In the genomic region with DNA sequence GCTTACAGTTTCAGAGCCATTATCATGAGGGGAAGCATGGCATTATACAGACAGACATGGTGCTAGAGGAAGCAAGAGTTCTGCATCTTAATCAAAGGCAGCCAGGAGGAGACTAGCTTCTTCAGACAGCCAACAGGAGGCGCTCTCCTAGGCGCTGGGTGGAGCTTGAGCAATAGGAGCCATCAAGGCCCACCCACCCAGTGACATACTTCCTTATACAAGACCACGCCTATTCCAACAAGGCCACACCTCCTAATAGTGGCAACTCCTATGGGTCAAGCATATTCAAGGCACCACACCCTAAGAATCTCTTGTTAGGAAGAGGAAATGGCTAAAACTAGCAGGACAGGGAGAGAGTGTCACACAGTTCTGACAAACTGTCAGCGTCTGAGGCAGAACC, we compare ENCODE assay signal across 25 mouse cellular contexts.
DNase-seq lines count a peak whose midpoint lies in the region; ATAC-seq and TF ChIP-seq lines count a peak whose summit lies in the region.
"Had no signal": no experiment of that assay in that cellular context is flagged by ENCODE, and none has a peak within 500 bp of the region (broad histone marks: within the 10 kb centered on the region; RNA-seq: fewer than 3 reads in every experiment).

No protein-coding gene starts in this region.

- no peak for ATAC-seq in forebrain, embryonic 11.5 days (replicated peaks; ENCODE audit: low FRiP score)
- ATAC-seq in forebrain, postnatal 0 days, result no peak
- no peak for ATAC-seq in midbrain, postnatal 0 days (ENCODE audit: low FRiP score)
- peak; percentile 47; the same call in 1 of the 2 replicates for ATAC-seq in megakaryocyte, adult 5-6 weeks (ENCODE audit: poor library complexity, severe bottlenecking)
- ATAC-seq: forebrain, embryonic 15.5 days had no signal

- in situ Hi-C loops in ES-E14 (cut with MboI; ENCODE audit: low sequenced_read_pairs in 2 of 2, unreplicated experiment in 2 of 2), result no loop called here

- no peak overlapping the region for H3K4me3 ChIP-seq in forebrain, embryonic 11.5 days (ENCODE audit: low read depth, low read length)
- no peak overlapping the region for H3K4me3 ChIP-seq in forebrain, postnatal 0 days (ENCODE audit: low read depth, low read length)
- H3K4me3 ChIP-seq in midbrain, postnatal 0 days (ENCODE audit: low read depth, low read length), result no peak overlapping the region
- H3K4me3 ChIP-seq in midbrain, embryonic 10.5 days, result no peak overlapping the region
- no peak overlapping the region for H3K4me3 ChIP-seq in ES-E14 (ENCODE audit: insufficient read depth in 1 of 2, low read depth in 1 of 2, low read length in 2 of 2, poor library complexity in 1 of 2, severe bottlenecking in 1 of 2)
- H3K4me3 ChIP-seq: embryonic facial prominence, embryonic 12.5 days; embryonic facial prominence, embryonic 15.5 days; forebrain, embryonic 12.5 days; forebrain, embryonic 15.5 days; gastrocnemius, adult 2 months; heart, embryonic 13.5 days; hindbrain, embryonic 12.5 days; hindbrain, embryonic 15.5 days had no signal

- no peak overlapping the region for H3K4me2 ChIP-seq in forebrain, embryonic 11.5 days (ENCODE audit: low read depth, low read length, severe bottlenecking)
- H3K4me2 ChIP-seq in forebrain, postnatal 0 days (ENCODE audit: low read depth), result no peak overlapping the region
- no peak overlapping the region for H3K4me2 ChIP-seq in midbrain, postnatal 0 days (ENCODE audit: low read depth, low read length, poor library complexity, severe bottlenecking)
- H3K4me2 ChIP-seq: embryonic facial prominence, embryonic 12.5 days; embryonic facial prominence, embryonic 15.5 days; forebrain, embryonic 12.5 days; forebrain, embryonic 15.5 days; heart, embryonic 13.5 days; hindbrain, embryonic 12.5 days; hindbrain, embryonic 15.5 days had no signal

- no peaks in the 10 kb centered on the region for H3K9me3 ChIP-seq in forebrain, embryonic 11.5 days (ENCODE audit: control insufficient read depth, low read length)
- no peaks in the 10 kb centered on the region for H3K9me3 ChIP-seq in forebrain, postnatal 0 days (ENCODE audit: low read length)
- H3K9me3 ChIP-seq in midbrain, postnatal 0 days (ENCODE audit: low read length), result no peaks in the 10 kb centered on the region
- no peaks in the 10 kb centered on the region for H3K9me3 ChIP-seq in midbrain, embryonic 10.5 days (replicated peaks)
- H3K9me3 ChIP-seq in ES-E14 (ENCODE audit: control insufficient read depth, insufficient read depth, low read depth, low read length), result no peaks in the 10 kb centered on the region
- H3K9me3 ChIP-seq: embryonic facial prominence, embryonic 12.5 days; embryonic facial prominence, embryonic 15.5 days; forebrain, embryonic 12.5 days; forebrain, embryonic 15.5 days; heart, embryonic 13.5 days; hindbrain, embryonic 12.5 days; hindbrain, embryonic 15.5 days had no signal

- WGBS in forebrain, embryonic 11.5 days, result 89% methylated on average over 4 of the region's 4 CpGs
- 95% methylated on average over 4 of the region's 4 CpGs for WGBS in forebrain, postnatal 0 days
- 94% methylated on average over 4 of the region's 4 CpGs for WGBS in midbrain, postnatal 0 days
- WGBS in midbrain, embryonic 10.5 days, result 91% methylated on average over 4 of the region's 4 CpGs

- H3K9ac ChIP-seq in forebrain, embryonic 11.5 days (ENCODE audit: low read length), result no peak overlapping the region
- H3K9ac ChIP-seq in forebrain, postnatal 0 days, result no peak overlapping the region
- H3K9ac ChIP-seq in midbrain, postnatal 0 days (replicated peaks; ENCODE audit: low read length, poor library complexity, severe bottlenecking), result no peak overlapping the region
- no peak overlapping the region for H3K9ac ChIP-seq in ES-E14 (ENCODE audit: insufficient read depth, low read depth, low read length, poor library complexity, severe bottlenecking)
- H3K9ac ChIP-seq: embryonic facial prominence, embryonic 12.5 days; embryonic facial prominence, embryonic 15.5 days; forebrain, embryonic 12.5 days; forebrain, embryonic 15.5 days; heart, embryonic 13.5 days; hindbrain, embryonic 12.5 days; hindbrain, embryonic 15.5 days had no signal

- TF ChIP-seq CTCF in forebrain, postnatal 0 days (IDR thresholded peaks at IDR 0.05; ENCODE audit: low read depth), result no peak
- peak; percentile 24 for TF ChIP-seq CTCF in midbrain, postnatal 0 days (IDR thresholded peaks at IDR 0.05)

- H3K27me3 ChIP-seq in forebrain, embryonic 11.5 days (ENCODE audit: control insufficient read depth, insufficient read depth, low read length), result no peaks in the 10 kb centered on the region
- H3K27me3 ChIP-seq in forebrain, postnatal 0 days (ENCODE audit: insufficient read depth, low read length), result no peaks in the 10 kb centered on the region
- no peaks in the 10 kb centered on the region for H3K27me3 ChIP-seq in midbrain, postnatal 0 days (ENCODE audit: insufficient read depth, low read length)
- H3K27me3 ChIP-seq in midbrain, embryonic 10.5 days (ENCODE audit: low read depth, poor library complexity, severe bottlenecking), result no peaks in the 10 kb centered on the region
- H3K27me3 ChIP-seq: embryonic facial prominence, embryonic 12.5 days; embryonic facial prominence, embryonic 15.5 days; forebrain, embryonic 12.5 days; forebrain, embryonic 15.5 days; heart, embryonic 13.5 days; hindbrain, embryonic 12.5 days; hindbrain, embryonic 15.5 days had no signal

- peak; percentile 38 for DNase-seq in forebrain, embryonic 11.5 days (ENCODE audit: low spot score)
- no peak for DNase-seq in forebrain, postnatal 0 days
- DNase-seq in midbrain, postnatal 0 days (ENCODE audit: low spot score), result no peak
- DNase-seq in midbrain, embryonic 10.5 days (ENCODE audit: low spot score), result no peak
- DNase-seq in ES-E14 (ENCODE audit: low read depth, low spot score), result peak; percentile 39
- DNase-seq in left cerebral cortex, adult 11 months (ENCODE audit: low spot score), result no peak
- DNase-seq in spleen, postnatal 36 days (ENCODE audit: low spot score in 2 of 2), result no peak
- DNase-seq: adrenal gland, adult 2 months; adrenal gland, postnatal 14 days; cerebellum, adult 11 months; cerebellum, adult 2 months; cerebellum, adult 9-11 months; cerebellum, postnatal 25 days; gastrocnemius, adult 2 months; gastrocnemius, postnatal 14 days; heart, adult 18-20 months; heart, postnatal 14 days had no signal

- no peak overlapping the region for H3K27ac ChIP-seq in forebrain, embryonic 11.5 days (ENCODE audit: low read depth, low read length)
- no peak overlapping the region for H3K27ac ChIP-seq in forebrain, postnatal 0 days (ENCODE audit: low read depth, low read length)
- H3K27ac ChIP-seq in midbrain, postnatal 0 days (ENCODE audit: low read depth, low read length), result no peak overlapping the region
- H3K27ac ChIP-seq in midbrain, embryonic 10.5 days (replicated peaks), result no peak overlapping the region
- H3K27ac ChIP-seq in ES-E14 (ENCODE audit: insufficient read depth, low read depth, low read length, poor library complexity, severe bottlenecking), result no peak overlapping the region
- H3K27ac ChIP-seq: embryonic facial prominence, embryonic 12.5 days; embryonic facial prominence, embryonic 15.5 days; forebrain, embryonic 12.5 days; forebrain, embryonic 15.5 days; gastrocnemius, adult 2 months; heart, embryonic 13.5 days; hindbrain, embryonic 12.5 days; hindbrain, embryonic 15.5 days had no signal

- H3K36me3 ChIP-seq in forebrain, embryonic 11.5 days (ENCODE audit: control insufficient read depth, insufficient read depth, low read length), result no peaks in the 10 kb centered on the region
- no peaks in the 10 kb centered on the region for H3K36me3 ChIP-seq in forebrain, postnatal 0 days (ENCODE audit: insufficient read depth)
- no peaks in the 10 kb centered on the region for H3K36me3 ChIP-seq in midbrain, postnatal 0 days (ENCODE audit: insufficient read depth, low read length)
- H3K36me3 ChIP-seq in midbrain, embryonic 10.5 days, result no peaks in the 10 kb centered on the region
- no peaks in the 10 kb centered on the region for H3K36me3 ChIP-seq in ES-E14 (ENCODE audit: control insufficient read depth, insufficient read depth, low read length, poor library complexity, severe bottlenecking)
- H3K36me3 ChIP-seq: embryonic facial prominence, embryonic 12.5 days; embryonic facial prominence, embryonic 15.5 days; forebrain, embryonic 12.5 days; forebrain, embryonic 15.5 days; heart, embryonic 13.5 days; hindbrain, embryonic 12.5 days; hindbrain, embryonic 15.5 days had no signal

- H3K4me1 ChIP-seq in forebrain, embryonic 11.5 days (replicated peaks; ENCODE audit: control insufficient read depth, insufficient read depth, low read length), result no peaks in the 10 kb centered on the region
- peaks cover 3% of the 10 kb centered on the region; the same call in 1 of the 2 replicates for H3K4me1 ChIP-seq in forebrain, postnatal 0 days (ENCODE audit: insufficient read depth)
- no peaks in the 10 kb centered on the region for H3K4me1 ChIP-seq in midbrain, postnatal 0 days (ENCODE audit: insufficient read depth, low read length)
- H3K4me1 ChIP-seq in midbrain, embryonic 10.5 days, result peaks cover 9% of the 10 kb centered on the region
- H3K4me1 ChIP-seq in ES-E14 (ENCODE audit: control insufficient read depth in 2 of 2, insufficient read depth in 2 of 2, low read length in 2 of 2, poor library complexity in 1 of 2), result peaks cover 0 to 9% of the 10 kb centered on the region in 2 experiments; a peak in 1 of 4 replicates

TF ChIP-seq in ES-E14, 5 proteins besides CTCF, POLR2A, EP300 and RAD21:
- TF ChIP-seq ZC3H11A (IDR thresholded peaks at IDR 0.05; ENCODE audit: borderline replicate concordance, low read depth, low read length), result no peak

Comparison
In these comparisons a context has a peak if more than half of its experiments do, and no peak if none do; other contexts are left out.
1. DNase-seq: peak in forebrain, embryonic 11.5 days (single experiment) and ES-E14 (single experiment); none in forebrain, postnatal 0 days (single experiment), midbrain, postnatal 0 days (single experiment), midbrain, embryonic 10.5 days (single experiment), left cerebral cortex, adult 11 months (single experiment) and spleen, postnatal 36 days (0 of 2).